Mouse (Mus musculus): ENCODE results near the gene Pnp. TPM values are rescaled to one million over a fixed set of nuclear protein-coding genes. Genes with fewer than 3 reads are reported as not detected.
"Not testable (repeated sequence)": the region's sequence is repeated elsewhere in the genome, so short reads cannot be mapped to it uniquely, and the experiment has no call there.

The Pnp gene
- polyA plus RNA-seq, 1 experiment from 2014 or later, result 62.1 TPM

DNA sequence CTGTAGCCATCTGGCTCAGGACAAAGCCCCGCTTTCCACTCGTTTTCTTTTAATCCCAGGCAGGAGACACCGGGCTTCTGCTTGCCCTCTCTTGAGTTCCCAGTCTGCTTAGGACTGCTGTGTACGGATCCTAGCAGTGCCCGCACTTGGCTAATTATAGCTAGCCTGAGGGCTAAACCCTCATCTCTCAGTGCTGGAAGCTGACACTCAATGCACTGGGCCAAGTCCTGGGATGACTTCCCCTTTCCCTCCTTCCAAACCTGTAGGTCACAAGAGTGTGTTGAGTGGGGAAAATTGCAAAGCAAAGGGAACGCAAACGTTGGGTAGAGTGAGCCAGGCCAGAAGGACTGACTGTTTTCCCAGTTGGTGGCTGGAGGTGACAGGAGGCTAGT, 33.5 kb upstream of the Pnp start, which contains the start of gene Klhl33:
Klhl33 (minus strand) TSS at position 134 of the 392 bp plus-strand sequence.
- Histone ChIP-seq H3K9me3 (ENCODE audit: control insufficient read depth, low read length) (no peaks in the 10 kb centered on the region), H3K9ac (ENCODE audit: low read depth, low read length) (peak within 1 kb of the TSS; percentile 52; the same call in 1 of the 2 replicates), H3K27ac (ENCODE audit: low read depth, low read length) (no peak within 1 kb of the TSS), H3K27me3 (ENCODE audit: control insufficient read depth, insufficient read depth, low read length) (no peaks in the 10 kb centered on the region; the same call in 1 of the 2 replicates), H3K36me3 (ENCODE audit: control insufficient read depth, insufficient read depth, low read length) (no peaks in the 10 kb centered on the region), H3K4me1 (replicated peaks; ENCODE audit: control insufficient read depth, insufficient read depth, low read length) (no peaks in the 10 kb centered on the region), H3K4me2 (replicated peaks; ENCODE audit: low read depth, low read length) (peak within 1 kb of the TSS; percentile 65), H3K4me3 (ENCODE audit: low read depth, low read length) (peak within 1 kb of the TSS; percentile 34)
- no peak for ATAC-seq (ENCODE audit: low FRiP score)
- WGBS, result 57% methylated on average over 7 of the region's 7 CpGs
- no peak for DNase-seq (ENCODE audit: low spot score)

GRCm38 (mm10) chr14:50897992-50898391, 32.9 kb upstream of the Pnp start:
- not testable (repeated sequence) for H3K4me2 ChIP-seq (replicated peaks; ENCODE audit: low read depth, low read length); H3K4me1 ChIP-seq (replicated peaks; ENCODE audit: control insufficient read depth, insufficient read depth, low read length); H3K27me3 ChIP-seq (ENCODE audit: control insufficient read depth, insufficient read depth, low read length); H3K4me3 ChIP-seq (ENCODE audit: low read depth, low read length); H3K36me3 ChIP-seq (ENCODE audit: control insufficient read depth, insufficient read depth, low read length); ATAC-seq (ENCODE audit: low FRiP score); DNase-seq (ENCODE audit: low spot score); H3K27ac ChIP-seq (ENCODE audit: low read depth, low read length); H3K9me3 ChIP-seq (ENCODE audit: control insufficient read depth, low read length); H3K9ac ChIP-seq (ENCODE audit: low read depth, low read length)
- WGBS, result 92% methylated on average over 2 of the region's 2 CpGs

DNA sequence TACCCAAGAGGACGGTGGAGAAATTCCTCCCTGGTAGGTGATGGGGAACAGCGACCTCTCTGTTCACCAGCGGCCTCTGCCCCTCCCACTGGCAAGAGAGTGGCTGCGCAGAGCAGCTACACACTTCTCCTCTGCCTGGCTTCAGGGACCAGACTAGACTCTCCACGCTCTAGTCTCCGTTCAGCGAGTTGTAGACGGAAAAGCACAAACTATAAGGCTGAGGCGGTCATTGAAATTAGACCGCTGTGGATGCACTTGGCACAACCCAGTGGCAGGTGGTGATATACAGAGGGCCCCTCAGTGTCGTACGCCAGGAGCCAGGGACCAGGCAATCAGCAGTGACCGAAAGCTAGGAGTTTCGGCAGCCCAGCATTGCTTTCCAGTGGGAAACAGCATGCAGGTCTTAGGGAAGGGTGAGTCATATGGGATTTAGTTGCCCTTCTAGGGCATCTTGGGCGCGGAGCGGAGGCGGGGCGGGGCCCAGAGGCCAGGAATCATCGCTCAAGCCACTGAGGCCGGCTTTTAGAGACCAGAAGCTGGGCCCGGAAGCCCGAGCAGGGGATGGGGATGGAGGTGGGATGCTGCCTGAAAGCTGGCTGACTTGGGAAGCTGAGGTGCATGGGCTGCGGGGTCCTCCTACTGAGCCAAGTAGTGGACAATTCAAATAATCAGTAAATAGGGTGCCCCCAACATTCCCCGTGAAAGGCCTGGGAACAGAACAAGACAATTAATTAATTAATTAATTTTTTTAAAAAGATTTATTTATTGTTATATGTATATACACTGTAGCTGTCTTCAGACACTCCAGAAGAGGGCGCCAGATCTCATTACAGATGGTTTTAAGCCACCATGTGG, 26.7 kb upstream of the Pnp start:
- Histone ChIP-seq H3K4me1 (replicated peaks; ENCODE audit: control insufficient read depth, insufficient read depth, low read length) (no peaks in the 10 kb centered on the region; the same call in 1 of the 2 replicates), H3K4me2 (replicated peaks; ENCODE audit: low read depth, low read length) (peak overlapping the region; percentile 56), H3K9ac (ENCODE audit: low read depth, low read length) (peak overlapping the region; percentile 63), H3K27me3 (ENCODE audit: control insufficient read depth, insufficient read depth, low read length) (no peaks in the 10 kb centered on the region), H3K4me3 (ENCODE audit: low read depth, low read length) (peak overlapping the region; percentile 37), H3K9me3 (ENCODE audit: control insufficient read depth, low read length) (no peaks in the 10 kb centered on the region), H3K27ac (ENCODE audit: low read depth, low read length) (no peak overlapping the region), H3K36me3 (ENCODE audit: control insufficient read depth, insufficient read depth, low read length) (no peaks in the 10 kb centered on the region)
- DNase-seq (ENCODE audit: low spot score), result peak; percentile 70
- WGBS, result 5% methylated on average over 26 of the region's 26 CpGs
- ATAC-seq (ENCODE audit: low FRiP score), result peak; percentile 86

DNA sequence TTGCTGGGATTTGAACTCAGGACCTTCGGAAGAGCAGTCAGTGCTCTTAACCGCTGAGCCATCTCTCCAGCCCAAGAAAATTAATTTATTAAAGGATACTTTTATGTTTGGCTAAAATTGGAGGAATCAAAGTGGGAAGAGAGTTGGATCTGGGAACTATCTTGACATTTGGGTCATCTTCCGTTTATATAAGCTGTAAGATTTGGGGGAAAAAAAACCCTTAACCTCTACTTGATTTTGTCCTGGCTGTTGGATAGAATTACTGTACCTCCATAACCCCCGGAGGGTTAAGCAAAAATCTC, 26.1 kb upstream of the Pnp start:
- Histone ChIP-seq H3K27me3 (ENCODE audit: control insufficient read depth, insufficient read depth, low read length) (no peaks in the 10 kb centered on the region), H3K4me2 (replicated peaks; ENCODE audit: low read depth, low read length) (no peak overlapping the region), H3K36me3 (ENCODE audit: control insufficient read depth, insufficient read depth, low read length) (no peaks in the 10 kb centered on the region), H3K9me3 (ENCODE audit: control insufficient read depth, low read length) (no peaks in the 10 kb centered on the region), H3K27ac (ENCODE audit: low read depth, low read length) (no peak overlapping the region), H3K9ac (ENCODE audit: low read depth, low read length) (no peak overlapping the region), H3K4me1 (replicated peaks; ENCODE audit: control insufficient read depth, insufficient read depth, low read length) (no peaks in the 10 kb centered on the region; the same call in 1 of the 2 replicates), H3K4me3 (ENCODE audit: low read depth, low read length) (no peak overlapping the region)
- DNase-seq (ENCODE audit: low spot score) (no peak), ATAC-seq (ENCODE audit: low FRiP score) (no peak)
- WGBS, result 87% methylated on average over 4 of the region's 4 CpGs

DNA sequence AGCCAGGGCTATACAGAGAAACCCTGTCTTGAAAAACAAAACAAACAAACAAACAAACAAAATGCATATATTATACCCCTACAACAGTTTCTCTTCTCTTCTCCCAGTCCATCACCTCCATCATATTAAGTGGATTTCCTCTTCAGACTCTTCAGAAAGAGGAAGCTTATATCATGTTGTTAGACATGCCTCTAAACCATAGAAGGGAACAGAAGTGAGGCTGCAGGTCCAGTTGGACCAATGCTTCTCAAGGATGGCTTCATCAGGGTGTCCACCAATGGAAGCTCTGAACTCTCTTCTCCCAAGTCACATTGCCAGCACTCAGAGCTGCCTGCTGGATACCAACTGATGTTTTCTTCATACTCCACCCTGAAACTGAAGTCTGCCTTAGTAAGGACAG, 25.6 kb upstream of the Pnp start:
- H3K4me3 ChIP-seq (ENCODE audit: low read depth, low read length); H3K9ac ChIP-seq (ENCODE audit: low read depth, low read length); H3K27me3 ChIP-seq (ENCODE audit: control insufficient read depth, insufficient read depth, low read length); H3K27ac ChIP-seq (ENCODE audit: low read depth, low read length); H3K4me1 ChIP-seq (replicated peaks; ENCODE audit: control insufficient read depth, insufficient read depth, low read length); H3K9me3 ChIP-seq (ENCODE audit: control insufficient read depth, low read length); ATAC-seq (ENCODE audit: low FRiP score); DNase-seq (ENCODE audit: low spot score); H3K4me2 ChIP-seq (replicated peaks; ENCODE audit: low read depth, low read length); H3K36me3 ChIP-seq (ENCODE audit: control insufficient read depth, insufficient read depth, low read length): not testable (repeated sequence)

GRCm38 (mm10) chr14:50908126-50908525, 22.8 kb upstream of the Pnp start:
- no peaks in the 10 kb centered on the region for H3K27me3 ChIP-seq (ENCODE audit: control insufficient read depth, insufficient read depth, low read length)
- H3K9me3 ChIP-seq (ENCODE audit: control insufficient read depth, low read length), result no peaks in the 10 kb centered on the region
- no peak for ATAC-seq (ENCODE audit: low FRiP score)
- H3K4me2 ChIP-seq (replicated peaks; ENCODE audit: low read depth, low read length), result no peak overlapping the region
- no peak for DNase-seq (ENCODE audit: low spot score)
- no peak overlapping the region for H3K27ac ChIP-seq (ENCODE audit: low read depth, low read length)
- WGBS, result 79% methylated on average over 4 of the region's 4 CpGs
- no peaks in the 10 kb centered on the region; the same call in 1 of the 2 replicates for H3K4me1 ChIP-seq (replicated peaks; ENCODE audit: control insufficient read depth, insufficient read depth, low read length)
- no peak overlapping the region for H3K9ac ChIP-seq (ENCODE audit: low read depth, low read length)
- H3K36me3 ChIP-seq (ENCODE audit: control insufficient read depth, insufficient read depth, low read length), result no peaks in the 10 kb centered on the region
- no peak overlapping the region for H3K4me3 ChIP-seq (ENCODE audit: low read depth, low read length)

DNA sequence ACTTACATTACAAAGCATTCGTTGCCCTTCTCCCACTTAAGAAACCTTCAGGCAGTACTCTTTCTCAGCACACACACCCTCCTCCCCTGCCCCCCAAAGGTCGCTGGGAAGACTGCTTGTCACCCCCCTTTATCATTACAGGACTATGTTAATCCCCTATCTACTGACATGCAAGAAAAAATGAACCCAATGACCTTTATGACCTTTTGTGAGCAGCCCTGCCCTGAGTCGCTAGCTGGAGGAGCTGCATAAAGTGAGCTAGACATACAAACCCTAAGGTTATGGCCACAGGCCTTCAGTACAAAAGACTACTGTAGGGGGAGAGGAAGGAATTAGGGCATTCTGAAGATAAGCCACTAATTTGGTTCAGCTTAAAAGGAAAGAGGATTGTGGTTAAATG, 19.5 kb upstream of the Pnp start:
- H3K4me3 ChIP-seq (ENCODE audit: low read depth, low read length), result no peak overlapping the region
- H3K27ac ChIP-seq (ENCODE audit: low read depth, low read length), result no peak overlapping the region
- ATAC-seq (ENCODE audit: low FRiP score), result no peak
- WGBS, result 65% methylated on average over 3 of the region's 3 CpGs
- no peak overlapping the region for H3K9ac ChIP-seq (ENCODE audit: low read depth, low read length)
- H3K4me1 ChIP-seq (replicated peaks; ENCODE audit: control insufficient read depth, insufficient read depth, low read length), result no peaks in the 10 kb centered on the region
- H3K4me2 ChIP-seq (replicated peaks; ENCODE audit: low read depth, low read length), result no peak overlapping the region
- peaks cover 2% of the 10 kb centered on the region; the same call in 1 of the 2 replicates for H3K36me3 ChIP-seq (ENCODE audit: control insufficient read depth, insufficient read depth, low read length)
- no peaks in the 10 kb centered on the region for H3K27me3 ChIP-seq (ENCODE audit: control insufficient read depth, insufficient read depth, low read length)
- H3K9me3 ChIP-seq (ENCODE audit: control insufficient read depth, low read length), result no peaks in the 10 kb centered on the region
- DNase-seq (ENCODE audit: low spot score), result no peak

DNA sequence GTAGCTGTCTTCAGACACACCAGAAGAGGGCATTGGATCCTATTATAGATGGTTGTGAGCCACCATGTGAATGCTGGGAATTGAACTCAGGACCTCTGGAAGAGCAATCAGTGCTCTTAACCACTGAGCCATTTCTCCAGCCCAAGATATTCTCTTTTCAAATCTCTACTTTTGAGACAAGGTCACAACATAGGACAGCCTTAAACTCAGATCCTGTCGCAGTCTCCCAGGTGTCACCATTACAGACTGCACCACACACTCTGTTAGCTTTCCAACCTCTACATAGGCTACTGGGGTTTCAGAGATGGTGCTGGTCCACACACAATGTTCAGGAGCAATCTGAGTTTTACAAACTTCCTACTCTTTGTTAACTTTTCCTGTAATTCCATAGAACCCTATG, 7.4 kb upstream of the Pnp start:
- H3K9ac ChIP-seq (ENCODE audit: low read depth, low read length); H3K27me3 ChIP-seq (ENCODE audit: control insufficient read depth, insufficient read depth, low read length); DNase-seq (ENCODE audit: low spot score); H3K27ac ChIP-seq (ENCODE audit: low read depth, low read length); H3K4me1 ChIP-seq (replicated peaks; ENCODE audit: control insufficient read depth, insufficient read depth, low read length); H3K36me3 ChIP-seq (ENCODE audit: control insufficient read depth, insufficient read depth, low read length); H3K9me3 ChIP-seq (ENCODE audit: control insufficient read depth, low read length); ATAC-seq (ENCODE audit: low FRiP score): not testable (repeated sequence)
- H3K4me2 ChIP-seq (replicated peaks; ENCODE audit: low read depth, low read length), result peak overlapping the region; percentile 59
- H3K4me3 ChIP-seq (ENCODE audit: low read depth, low read length), result peak overlapping the region; percentile 82; the same call in 1 of the 2 replicates
- WGBS, result 95% methylated on average over 1 of the region's 1 CpGs

Measured in hindbrain, embryonic 11.5 days (tissue).